Mouse (Mus musculus) thymus, postnatal 0 days (tissue): ENCODE measurements around the gene Slx1b. TPM values are rescaled to one million over a fixed set of nuclear protein-coding genes. Genes with fewer than 3 reads are reported as not detected.
A peak's percentile ranks its signal among the peaks of the same experiment; 100 is the strongest.
"Not testable (repeated sequence)": the region's sequence is repeated elsewhere in the genome, so short reads cannot be mapped to it uniquely, and the experiment has no call there.

Source experiments
- DNase-seq: peaks from one replicate; pipeline ENCODE4 v3.0.0-alpha.2; 2015; ENCODE audit warnings: low spot score
- polyA plus RNA-seq: library from polyadenylated mRNA; unstranded; fragments of >200 nt; fragmentation: Nextera tagmentation; extraction: Ambion mirVana; gene quantifications from 2 replicates; pipeline ENCODE4 v1.2.1, GENCODE M21; 2015

Slx1b gene
- polyA plus RNA-seq, 1 experiment from 2014 or later = 7.6 TPM

DNA sequence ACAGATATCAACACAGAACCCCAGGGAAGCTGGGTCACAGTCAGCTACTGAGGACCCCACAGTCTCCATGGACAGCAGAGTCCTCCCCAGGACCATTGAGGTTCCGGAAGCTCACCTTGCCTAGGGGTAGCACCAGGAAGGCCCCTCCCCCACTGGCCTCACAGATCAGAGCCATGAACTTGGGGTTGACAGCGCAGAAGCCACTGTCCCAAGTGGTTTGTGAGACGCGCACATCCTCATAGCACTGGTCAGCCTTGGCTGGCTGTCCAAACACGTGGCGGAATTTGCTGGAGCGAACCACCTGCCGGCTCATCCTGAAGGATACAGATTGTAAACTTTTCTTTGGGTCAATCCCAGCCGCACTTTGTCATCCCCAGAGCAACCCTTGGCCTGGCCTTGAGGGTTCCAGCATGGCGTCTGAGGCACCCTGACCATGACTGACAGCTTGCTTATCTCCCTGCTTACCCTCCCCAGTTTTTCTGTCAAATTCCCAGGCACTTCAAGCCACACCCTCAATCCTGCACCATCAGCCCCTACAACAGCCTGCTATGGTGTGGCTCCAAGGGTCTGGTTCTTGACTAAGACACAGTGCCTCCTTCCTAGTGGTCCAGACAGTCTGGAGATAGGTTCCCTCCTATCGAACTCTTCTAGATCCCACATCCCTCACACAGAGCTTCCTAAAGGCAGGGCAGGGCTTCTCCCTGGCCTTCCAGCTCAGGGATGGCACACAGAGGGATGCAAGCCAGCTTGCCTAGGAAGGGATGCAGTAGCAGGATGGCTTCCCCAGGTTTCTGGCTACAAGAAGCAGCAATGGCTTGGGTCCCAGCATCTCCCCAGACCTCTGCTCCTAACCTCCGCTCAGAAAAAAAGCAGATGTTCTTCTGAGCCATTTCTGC is 7.5 kb upstream of the Slx1b start:
- DNase-seq = peak; percentile 65

DNA sequence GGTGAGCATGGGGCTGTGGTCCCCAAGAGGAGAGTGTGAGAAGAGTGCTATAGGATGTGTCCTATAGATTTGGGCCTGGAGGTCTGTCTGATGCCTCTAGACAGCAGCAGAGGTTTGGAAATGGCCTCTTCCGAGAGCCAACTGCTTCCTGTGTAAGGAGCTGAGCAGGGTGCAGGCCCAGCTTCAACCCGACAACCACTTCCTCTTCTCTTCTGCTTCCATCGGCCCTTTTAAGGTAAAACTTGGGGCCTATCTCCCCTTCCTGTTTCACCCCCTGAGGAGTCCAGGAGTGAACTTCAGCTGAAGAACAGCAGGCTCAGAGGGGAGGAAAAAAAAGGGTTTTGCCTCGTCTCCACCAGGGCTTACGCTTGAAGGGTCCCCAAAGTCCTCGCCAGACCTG is 6.8 kb upstream of the Slx1b start:
- DNase-seq = peak; percentile 89

DNA sequence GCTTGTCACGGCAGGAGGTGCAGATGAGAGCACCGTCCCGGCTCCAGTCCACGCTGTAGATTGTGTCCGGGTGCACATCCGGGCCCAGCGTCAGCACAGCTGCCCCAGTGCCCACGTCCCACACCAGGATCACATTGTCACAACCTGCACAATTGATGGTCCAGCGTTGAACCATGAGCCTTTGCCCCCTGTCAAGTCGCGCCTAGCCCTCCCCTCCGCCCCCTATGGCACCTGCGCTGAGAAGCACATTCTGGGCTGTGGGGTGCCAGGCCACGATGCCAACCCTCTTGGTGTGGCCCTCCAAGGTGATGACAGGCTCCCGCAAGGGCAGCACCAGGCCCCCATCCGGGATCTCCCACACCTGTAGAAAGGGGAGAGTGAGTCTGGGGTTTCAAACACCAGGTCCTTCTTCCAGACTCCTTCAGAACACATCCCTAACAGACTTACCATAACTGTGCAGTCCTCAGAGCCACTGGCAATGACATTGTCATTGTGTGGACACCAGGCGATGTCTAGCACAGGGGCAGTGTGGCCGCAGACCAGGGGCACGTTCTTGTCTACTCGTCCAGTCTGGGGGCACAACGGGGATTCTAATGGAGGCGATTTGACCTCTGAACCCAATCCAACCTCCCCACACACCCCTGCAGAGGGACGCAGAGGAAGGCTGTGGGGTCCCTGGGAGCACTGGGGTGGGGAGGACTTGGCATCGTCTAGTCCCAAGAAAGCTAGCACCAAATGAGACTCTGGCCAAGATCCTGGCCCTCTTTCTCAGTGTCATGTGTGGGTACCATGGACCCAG is 6.2 kb upstream of the Slx1b start:
- no peak for DNase-seq

DNA sequence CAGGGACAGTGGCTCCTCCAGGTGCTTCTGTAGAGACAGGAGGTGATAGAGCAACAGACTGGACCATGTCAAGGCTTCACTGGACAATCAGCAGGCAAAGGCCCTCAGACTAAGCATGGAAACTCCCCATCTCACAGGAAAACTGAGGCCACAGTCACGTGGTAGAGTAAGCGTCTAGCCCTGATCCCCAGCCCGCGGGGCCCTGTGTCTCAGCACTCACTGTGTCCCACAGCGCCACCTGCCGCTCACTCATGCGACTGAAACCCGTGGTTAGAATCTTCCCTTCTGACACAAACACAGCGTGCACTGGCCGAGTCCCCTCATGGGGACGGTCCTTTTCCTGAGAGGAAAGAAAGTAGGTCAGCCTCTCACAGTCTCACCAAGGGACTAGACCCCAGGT is 5.5 kb upstream of the Slx1b start:
- peak; percentile 93 for DNase-seq

- DNase-seq = no peak
These were observed 4.8 kb upstream of the Slx1b start for GRCm38 (mm10) chr7:126700063-126701015.

DNA sequence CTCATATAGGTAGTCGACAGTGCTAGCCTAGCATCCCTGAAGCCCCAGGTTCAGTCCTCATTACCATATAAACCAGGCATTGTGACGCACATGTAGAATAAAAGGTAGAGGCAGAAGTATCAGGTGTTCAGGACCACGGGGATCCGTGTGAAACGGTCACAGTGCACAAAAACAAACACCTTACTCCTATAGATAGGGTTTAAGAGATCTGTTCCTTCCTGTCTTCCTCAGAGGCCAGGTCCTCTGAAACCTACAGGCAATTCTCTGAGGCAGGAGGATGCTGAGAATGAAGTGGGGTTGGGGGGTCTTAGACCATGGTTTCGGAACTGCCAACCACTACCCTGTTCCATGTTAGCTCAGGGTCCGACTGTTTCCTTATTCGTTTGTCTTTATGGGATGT is 2.3 kb upstream of the Slx1b start:
- DNase-seq = no peak

DNA sequence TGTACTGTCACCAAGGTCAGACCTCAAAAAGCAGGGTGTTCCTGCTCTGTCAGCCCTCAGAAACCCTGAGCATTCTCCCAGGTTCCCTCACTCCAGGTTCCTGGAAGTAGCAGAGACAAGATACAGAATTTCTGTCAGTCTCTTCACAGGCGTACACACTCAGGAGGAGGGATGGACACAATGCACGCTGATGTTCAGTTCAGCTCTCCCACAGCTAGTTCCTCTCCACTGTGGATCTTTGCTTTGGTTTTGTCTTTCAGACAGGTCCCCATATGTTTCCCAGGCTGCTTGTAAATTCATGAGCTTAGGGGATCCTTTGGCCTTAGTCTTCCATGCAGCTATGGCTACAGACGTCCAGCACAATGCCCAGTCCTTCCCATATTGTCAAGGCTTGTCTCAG is 1.3 kb upstream of the Slx1b start:
- no peak for DNase-seq

DNA sequence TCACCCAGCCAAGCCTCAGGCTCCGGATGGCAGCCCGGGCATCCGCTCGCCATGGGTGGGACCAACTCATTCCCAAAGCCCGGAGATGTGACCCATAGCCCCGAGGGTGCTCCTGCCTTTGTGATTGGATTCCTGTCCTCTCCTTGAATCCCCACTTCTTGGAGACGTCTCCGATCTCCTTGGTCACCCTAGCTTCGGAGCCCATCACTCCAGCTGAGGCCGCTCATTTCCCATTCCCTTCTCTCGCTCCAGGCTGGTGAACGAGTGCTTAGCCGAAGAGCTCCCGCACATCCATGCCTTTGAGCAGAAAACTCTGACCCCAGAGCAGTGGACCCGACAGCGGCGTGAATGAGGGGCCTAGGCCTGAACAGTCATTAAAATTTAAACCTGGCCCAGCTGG is 719 bp upstream of the Slx1b start:
- no peak for DNase-seq

GRCm38 (mm10) chr7:126695210-126695611 is 373 bp downstream of the Slx1b start, which contains the start of gene Bola2:
Bola2 (plus strand) TSS chr7:126695401.
- DNase-seq = peak; percentile 83

GRCm38 (mm10) chr7:126694441-126695051 is 1.0 kb downstream of the Slx1b start:
- DNase-seq = no peak

- no peak for DNase-seq
These were observed 1.8 kb downstream of the Slx1b start for GRCm38 (mm10) chr7:126693781-126694180.

GRCm38 (mm10) chr7:126693256-126693655 is 2.3 kb downstream of the Slx1b start:
- DNase-seq = peak; percentile 90

DNA sequence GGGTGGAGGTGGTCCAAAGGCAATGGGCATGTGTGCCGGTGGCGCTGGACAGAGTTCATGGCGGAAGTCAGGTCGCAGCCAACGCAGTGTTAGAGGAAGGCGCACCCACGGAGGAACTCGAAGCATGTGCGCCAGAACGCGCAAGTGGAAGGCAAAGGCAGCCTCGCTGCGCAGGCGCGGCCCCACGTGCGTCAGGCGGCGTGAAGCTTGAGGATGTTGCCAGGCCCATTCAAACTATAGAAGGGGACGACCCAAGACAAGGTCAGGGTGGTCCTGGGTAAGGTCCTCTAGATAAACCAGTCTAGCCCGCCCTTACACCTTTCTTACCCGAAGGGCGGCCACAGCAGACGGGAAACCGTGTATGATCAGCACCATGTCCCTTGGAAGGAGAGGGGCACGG is 3.2 kb downstream of the Slx1b start:
- DNase-seq = no peak

DNA sequence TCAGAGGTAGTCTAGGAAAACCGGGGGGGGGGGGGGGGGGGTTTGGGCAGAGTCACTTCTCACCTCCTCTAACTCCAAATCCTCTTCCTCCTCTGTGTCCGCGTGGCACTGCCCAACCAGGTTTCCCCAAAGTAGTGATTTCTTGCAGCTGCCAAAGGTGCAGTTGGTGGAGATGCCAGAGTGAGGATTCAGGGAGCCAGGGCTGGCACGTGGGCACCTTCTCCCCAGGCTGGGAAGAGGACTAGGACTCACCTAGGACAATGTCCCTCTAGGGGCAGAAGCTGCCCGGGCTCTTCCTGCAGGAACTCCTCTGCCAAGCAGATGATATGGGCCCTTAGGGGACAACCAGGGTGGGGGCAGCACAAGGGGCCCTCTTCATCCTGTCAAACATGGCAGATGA is 3.9 kb downstream of the Slx1b start:
- DNase-seq = no peak

DNA sequence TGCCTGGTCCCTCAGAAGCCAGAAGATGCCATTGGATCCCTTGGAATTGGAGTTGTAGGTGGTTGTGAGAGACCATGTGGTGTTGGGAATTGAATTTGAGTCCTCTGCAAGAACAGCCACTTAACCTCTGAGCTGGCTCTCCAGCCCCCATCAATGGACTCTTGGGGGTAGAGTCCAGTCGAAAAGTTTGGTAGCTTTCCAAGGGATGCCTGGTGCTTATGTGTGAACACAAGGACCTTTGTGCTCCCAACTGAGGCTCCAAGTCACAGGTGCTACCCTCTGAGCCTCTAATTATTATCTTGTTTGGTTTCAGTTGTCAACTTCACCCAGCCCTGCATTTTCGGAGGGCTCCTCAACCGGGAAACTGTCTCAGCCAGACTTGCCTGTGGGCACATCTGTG is 4.8 kb downstream of the Slx1b start:
- no peak for DNase-seq

DNA sequence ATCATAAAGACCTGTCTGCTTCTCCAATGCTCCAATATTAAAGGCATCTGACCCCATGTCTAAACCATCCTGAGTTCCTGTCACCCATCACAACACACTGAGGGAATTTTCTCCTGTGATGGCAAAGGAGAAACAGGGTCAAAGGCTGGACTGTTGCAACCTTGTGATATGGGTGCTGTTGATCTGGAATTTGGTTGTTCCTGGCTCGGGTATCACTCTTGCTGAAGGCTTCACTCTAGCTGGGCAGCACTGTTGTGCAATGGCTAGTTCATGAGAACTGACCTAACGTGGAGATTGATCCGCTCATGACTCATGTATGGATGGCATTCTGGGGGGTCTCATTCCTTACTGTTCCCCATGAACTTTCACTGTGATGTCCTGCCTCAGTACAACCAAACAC is 6.6 kb downstream of the Slx1b start:
- no peak for DNase-seq

DNA sequence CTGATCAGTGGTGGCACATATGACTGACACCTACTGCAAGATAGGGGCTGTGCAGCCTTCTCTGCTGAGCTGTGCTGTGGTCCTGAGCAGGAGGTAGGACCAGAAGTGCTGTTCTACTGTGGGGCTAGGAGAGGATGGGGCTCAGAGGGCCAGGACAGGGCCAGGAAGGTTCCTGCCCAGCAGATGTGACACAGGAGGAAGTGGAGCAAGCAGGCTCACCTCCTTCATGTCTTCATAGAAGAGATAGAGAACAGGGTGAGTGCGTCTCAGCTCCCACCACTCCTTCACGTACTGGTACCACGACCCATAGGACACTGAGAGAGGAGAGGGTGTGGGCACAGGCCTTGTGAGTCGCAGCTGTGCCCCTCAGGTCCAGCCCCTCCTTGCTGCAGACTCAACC is 7.4 kb downstream of the Slx1b start:
- DNase-seq = not testable (repeated sequence)

DNA sequence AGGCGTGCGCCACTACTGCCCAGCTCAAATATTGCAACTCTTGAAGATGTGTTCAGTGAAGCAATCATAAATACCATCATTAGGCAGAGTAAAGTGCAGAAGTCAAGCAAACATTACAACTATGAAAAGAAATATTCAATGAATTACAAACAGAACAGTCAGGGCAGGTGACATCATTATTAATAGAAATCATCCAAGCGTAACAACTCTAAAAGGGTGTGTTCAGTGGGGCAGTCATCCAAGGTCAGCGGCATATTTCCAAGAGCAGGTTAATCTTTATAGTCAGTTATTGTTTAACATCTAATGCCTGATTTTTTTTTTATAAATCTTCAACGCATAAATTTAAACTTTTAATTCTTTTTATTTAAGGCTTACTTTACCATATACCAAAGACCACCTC is 14.4 kb downstream of the Slx1b start:
- DNase-seq = no peak

DNA sequence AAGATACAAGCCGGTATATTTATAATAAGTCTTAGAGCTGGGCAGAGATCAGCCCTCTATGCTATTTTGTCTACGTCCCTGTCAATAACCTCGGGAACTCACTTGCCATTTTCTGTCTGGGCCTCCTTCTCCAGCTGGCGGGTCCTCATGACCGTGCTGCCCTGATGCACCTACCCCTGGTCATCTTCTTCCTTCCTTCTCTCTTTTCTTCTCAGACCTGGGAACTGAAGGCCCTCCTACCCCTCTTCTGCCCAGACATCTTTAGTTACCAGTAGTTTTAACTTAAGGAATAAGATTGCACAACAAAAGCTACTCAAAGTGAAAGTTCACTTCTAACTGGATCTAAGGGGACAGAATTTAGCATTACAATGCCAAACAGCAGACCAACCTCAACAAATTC is 15.9 kb downstream of the Slx1b start:
- no peak for DNase-seq

GRCm38 (mm10) chr7:126678545-126679341 is 16.8 kb downstream of the Slx1b start:
- no peak for DNase-seq
